12 mouse cellular contexts compared by ENCODE assay signal in genomic region chr3:41373198-41373597, GRCm38 (mm10).
"Had no signal": no experiment of that assay in that cellular context is flagged by ENCODE, and none has a peak within 500 bp of the region (broad histone marks: within the 10 kb centered on the region; RNA-seq: fewer than 3 reads in every experiment).

No protein-coding gene starts in this region.

- ATAC-seq: intestine, embryonic 16.5 days; midbrain, embryonic 16.5 days had no signal

- H3K4me3 ChIP-seq: limb, embryonic 13.5 days had no signal

- H3K9ac ChIP-seq: limb, embryonic 13.5 days; liver, embryonic 14.5 days had no signal

- H3K36me3 ChIP-seq: limb, embryonic 13.5 days had no signal

- H3K27me3 ChIP-seq: limb, embryonic 13.5 days had no signal

- DNase-seq: kidney, adult 2 months; left cerebral cortex, postnatal 4 days; lung, adult 18-20 months; retina, postnatal 1 day; right cerebral cortex, postnatal 4 days; spleen, adult 18-20 months; thymus, adult 18-20 months; thymus, postnatal 14 days had no signal

- H3K4me2 ChIP-seq: limb, embryonic 13.5 days had no signal

- H3K27ac ChIP-seq: limb, embryonic 13.5 days; liver, embryonic 14.5 days had no signal

- H3K9me3 ChIP-seq: limb, embryonic 13.5 days had no signal
